Mouse (Mus musculus) spleen, adult 2 months (tissue): Measurements from ENCODE around the gene Grm4.

ENCODE experiments used
- CTCF ChIP-seq: fragments of 200-500 bp; IDR thresholded peaks from 2 replicates; pipeline ENCODE4 v1.5.1; 2011; ENCODE audit warnings: mild to moderate bottlenecking, inconsistent platforms; ENCODE audit not compliant: insufficient read depth, insufficient read length, insufficient replicate concordance; ENCODE audit errors: extremely low read depth
- POLR2A ChIP-seq: fragments of 200-500 bp; IDR thresholded peaks from 2 replicates; pipeline ENCODE4 v1.6.1; 2011; ENCODE audit warnings: low read depth, low read length, inconsistent platforms

DNA sequence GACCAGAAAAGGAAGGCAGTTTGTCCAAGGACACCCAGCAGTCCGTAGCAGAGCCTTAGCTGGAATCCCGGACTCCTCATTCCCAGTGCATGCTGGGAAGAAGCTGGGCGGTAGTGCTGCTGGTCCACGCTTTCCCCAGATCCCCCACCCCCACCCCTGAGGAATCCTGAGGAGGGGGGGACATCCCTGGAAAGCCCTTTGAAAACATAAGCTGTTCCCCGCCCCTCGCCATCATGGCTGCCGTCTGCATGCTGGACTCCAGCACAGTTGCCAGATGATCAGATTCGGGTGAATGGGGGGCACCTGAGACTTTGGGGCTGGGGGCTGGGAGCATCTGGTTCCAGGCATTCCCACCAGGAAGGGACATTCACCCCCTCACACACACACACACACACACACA is 99.4 kb downstream of the Grm4 start:
- TF ChIP-seq CTCF: no peak
- no peak for TF ChIP-seq POLR2A
